Mouse (Mus musculus) intestine, embryonic 14.5 days (tissue): Measurements from ENCODE around the gene Vegfc. TPM values are rescaled to one million over a fixed set of nuclear protein-coding genes. Genes with fewer than 3 reads are reported as not detected.

Source experiments
- ATAC-seq: fragments of 200-750 bp; cut with Nextera tagmentation; replicated peaks from 2 replicates; pipeline ENCODE4 v1.8.0; 2017; ENCODE audit warnings: low read depth, moderate number of reproducible peaks, moderate TSS enrichment, moderate library complexity; ENCODE audit not compliant: low FRiP score, low TSS enrichment
- DNase-seq: peaks from one replicate; pipeline ENCODE4 v3.0.0-alpha.2; 2018; ENCODE audit warnings: low spot score
- H3K27ac ChIP-seq: fragments of 300-500 bp; sonication (generic); 2 replicates; pipeline ENCODE4 v1.5.1; 2014; ENCODE audit warnings: low read depth, mild to moderate bottlenecking, control low read depth
- H3K27me3 ChIP-seq: fragments of 300-500 bp; sonication (generic); replicated peaks from 2 replicates; pipeline ENCODE4 v1.6.1; 2014; ENCODE audit warnings: low read length, control low read depth; ENCODE audit not compliant: control insufficient read depth, insufficient read depth
- H3K36me3 ChIP-seq: fragments of 300-500 bp; sonication (generic); 2 replicates; pipeline ENCODE4 v1.6.1; 2014; ENCODE audit warnings: low read length, control low read depth; ENCODE audit not compliant: control insufficient read depth, insufficient read depth
- H3K4me1 ChIP-seq: fragments of 300-500 bp; sonication (generic); replicated peaks from 2 replicates; pipeline ENCODE4 v1.6.1; 2014; ENCODE audit warnings: low read length, control low read depth, mixed read lengths; ENCODE audit not compliant: control insufficient read depth, insufficient read depth
- H3K4me2 ChIP-seq: fragments of 300-500 bp; sonication (generic); 2 replicates; pipeline ENCODE4 v1.6.1; 2014; ENCODE audit warnings: low read length
- H3K4me3 ChIP-seq: fragments of 300-500 bp; sonication (generic); 2 replicates; pipeline ENCODE4 v1.5.1; 2014; ENCODE audit warnings: low read depth, low read length, control low read depth, mixed read lengths
- H3K9ac ChIP-seq: fragments of 300-500 bp; sonication (generic); 2 replicates; pipeline ENCODE4 v1.6.1; 2014; ENCODE audit warnings: mild to moderate bottlenecking, low read length
- H3K9me3 ChIP-seq: fragments of 300-500 bp; sonication (generic); 2 replicates; pipeline ENCODE4 v1.6.1; 2016; ENCODE audit warnings: low read length, control low read depth; ENCODE audit not compliant: control insufficient read depth
- WGBS: fragments of 180-500 bp; shearing (Covaris S2); extraction: QIAGEN DNeasy Blood & Tissue Kit; methylation state at CpG from one replicate; pipeline ENCODE4 v1.1.7; 2014; 5-methylcytosine and 5-hydroxymethylcytosine counted together
- polyA plus RNA-seq: library from polyadenylated mRNA; unstranded; fragments of >200 nt; fragmentation: Nextera tagmentation; extraction: Ambion mirVana; gene quantifications from 2 replicates; pipeline ENCODE4 v1.2.1, GENCODE M21; 2014

Gene Vegfc
- polyA plus RNA-seq, 1 experiment from 2014 or later, result 8.8 TPM

- H3K9me3 ChIP-seq, result no peaks in the 10 kb centered on the region
- H3K36me3 ChIP-seq, result no peaks in the 10 kb centered on the region
- no peaks in the 10 kb centered on the region for H3K27me3 ChIP-seq
- H3K27ac ChIP-seq, result no peak overlapping the region
- no peak for DNase-seq
- H3K4me1 ChIP-seq, result no peaks in the 10 kb centered on the region
- no peak overlapping the region for H3K4me3 ChIP-seq
- ATAC-seq, result no peak
- 95% methylated on average over 1 of the region's 1 CpGs for WGBS
- no peak overlapping the region for H3K9ac ChIP-seq
- H3K4me2 ChIP-seq, result no peak overlapping the region
Observed at GRCm38 (mm10) chr8:54230638-54231037, 153.2 kb downstream of the Vegfc start.

GRCm38 (mm10) chr8:54233316-54233715 is 155.9 kb downstream of the Vegfc start:
- no peaks in the 10 kb centered on the region for H3K9me3 ChIP-seq
- no peak overlapping the region for H3K4me3 ChIP-seq
- no peak overlapping the region for H3K27ac ChIP-seq
- H3K4me1 ChIP-seq, result no peaks in the 10 kb centered on the region
- H3K27me3 ChIP-seq, result no peaks in the 10 kb centered on the region
- H3K9ac ChIP-seq, result no peak overlapping the region
- no peak for DNase-seq
- no peaks in the 10 kb centered on the region for H3K36me3 ChIP-seq
- no peak for ATAC-seq
- WGBS, result 63% methylated on average over 6 of the region's 6 CpGs
- no peak overlapping the region for H3K4me2 ChIP-seq
